Mouse (Mus musculus) forebrain, embryonic 10.5 days (tissue): ENCODE measurements around the gene Casp8. TPM values are rescaled to one million over a fixed set of nuclear protein-coding genes. Genes with fewer than 3 reads are reported as not detected.
"Not testable (repeated sequence)": the region's sequence is repeated elsewhere in the genome, so short reads cannot be mapped to it uniquely, and the experiment has no call there.

Experiments
- DNase-seq: peaks from one replicate; pipeline ENCODE4 v3.0.0-alpha.2; 2017; ENCODE audit warnings: low spot score; ENCODE audit errors: extremely low spot score
- H3K27ac ChIP-seq: fragments of 300-500 bp; sonication (generic); 2 replicates; pipeline ENCODE4 v1.5.1; 2016; ENCODE audit warnings: mild to moderate bottlenecking
- H3K27me3 ChIP-seq: fragments of 300-500 bp; sonication (generic); 2 replicates; pipeline ENCODE4 v1.6.1; 2016; ENCODE audit warnings: mild to moderate bottlenecking; ENCODE audit not compliant: poor library complexity, severe bottlenecking
- H3K36me3 ChIP-seq: fragments of 300-500 bp; sonication (generic); replicated peaks from 2 replicates; pipeline ENCODE4 v1.6.1; 2016; ENCODE audit warnings: mild to moderate bottlenecking, moderate library complexity
- H3K4me1 ChIP-seq: fragments of 300-500 bp; sonication (generic); 2 replicates; pipeline ENCODE4 v1.6.1; 2016
- H3K4me3 ChIP-seq: fragments of 300-500 bp; sonication (generic); 2 replicates; pipeline ENCODE4 v1.5.1; 2016; ENCODE audit warnings: mild to moderate bottlenecking, moderate library complexity
- H3K9me3 ChIP-seq: fragments of 300-500 bp; sonication (generic); 2 replicates; pipeline ENCODE4 v1.6.1; 2016; ENCODE audit warnings: mild to moderate bottlenecking, moderate library complexity
- WGBS: fragments of 180-500 bp; shearing (Covaris S2); methylation state at CpG from one replicate; pipeline ENCODE4 v1.1.7; 2016; 5-methylcytosine and 5-hydroxymethylcytosine counted together
- polyA plus RNA-seq: library from polyadenylated mRNA; unstranded; fragments of >200 nt; fragmentation: Nextera tagmentation; extraction: Ambion mirVana; gene quantifications from 2 replicates; pipeline ENCODE4 v1.2.1, GENCODE M21; 2016

Casp8 gene
- polyA plus RNA-seq, 1 experiment from 2014 or later = 10.8 TPM

- no peaks in the 10 kb centered on the region for H3K27me3 ChIP-seq
- 93% methylated on average over 5 of the region's 5 CpGs for WGBS
- no peaks in the 10 kb centered on the region for H3K36me3 ChIP-seq
- no peaks in the 10 kb centered on the region for H3K4me1 ChIP-seq
- no peaks in the 10 kb centered on the region for H3K9me3 ChIP-seq
- H3K4me3 ChIP-seq = no peak overlapping the region
- no peak overlapping the region for H3K27ac ChIP-seq
- no peak for DNase-seq
Observed at GRCm38 (mm10) chr1:58775361-58775760, 19.8 kb upstream of the Casp8 start.

GRCm38 (mm10) chr1:58777583-58777982, 17.6 kb upstream of the Casp8 start:
- H3K36me3 ChIP-seq = no peaks in the 10 kb centered on the region
- H3K4me3 ChIP-seq = no peak overlapping the region
- no peaks in the 10 kb centered on the region for H3K4me1 ChIP-seq
- no peaks in the 10 kb centered on the region for H3K27me3 ChIP-seq
- WGBS = 91% methylated on average over 1 of the region's 1 CpGs
- H3K27ac ChIP-seq = no peak overlapping the region
- DNase-seq = no peak
- no peaks in the 10 kb centered on the region for H3K9me3 ChIP-seq

GRCm38 (mm10) chr1:58778226-58778625, 16.9 kb upstream of the Casp8 start:
- no peak overlapping the region for H3K27ac ChIP-seq
- no peaks in the 10 kb centered on the region for H3K9me3 ChIP-seq
- no peaks in the 10 kb centered on the region for H3K27me3 ChIP-seq
- H3K4me3 ChIP-seq = no peak overlapping the region
- DNase-seq = no peak
- no peaks in the 10 kb centered on the region for H3K4me1 ChIP-seq
- WGBS = 37% methylated on average over 1 of the region's 1 CpGs
- no peaks in the 10 kb centered on the region for H3K36me3 ChIP-seq

- Histone ChIP-seq H3K36me3 (no peaks in the 10 kb centered on the region), H3K4me3 (no peak overlapping the region), H3K9me3 (no peaks in the 10 kb centered on the region), H3K27me3 (no peaks in the 10 kb centered on the region), H3K4me1 (no peaks in the 10 kb centered on the region), H3K27ac (no peak overlapping the region)
- 95% methylated on average over 2 of the region's 2 CpGs for WGBS
- DNase-seq = no peak
Observed at GRCm38 (mm10) chr1:58786276-58786675, 8.9 kb upstream of the Casp8 start.

GRCm38 (mm10) chr1:58788410-58788809, 6.8 kb upstream of the Casp8 start:
- DNase-seq = no peak
- 96% methylated on average over 4 of the region's 4 CpGs for WGBS
- Histone ChIP-seq H3K4me3 (no peak overlapping the region), H3K27me3 (no peaks in the 10 kb centered on the region), H3K36me3 (no peaks in the 10 kb centered on the region), H3K27ac (no peak overlapping the region), H3K4me1 (no peaks in the 10 kb centered on the region), H3K9me3 (no peaks in the 10 kb centered on the region)

GRCm38 (mm10) chr1:58794705-58795104, 469 bp upstream of the Casp8 start:
- Histone ChIP-seq H3K27ac (no peak overlapping the region), H3K27me3 (peaks cover 17% of the 10 kb centered on the region), H3K4me1 (peaks cover 20% of the 10 kb centered on the region), H3K36me3 (0 out of 2 replicates have a peak, but pooled peaks cover 3% of the 10 kb centered on the region), H3K9me3 (no peaks in the 10 kb centered on the region), H3K4me3 (peak overlapping the region; percentile 64; the same call in 1 of the 2 replicates)
- DNase-seq = no peak
- 56% methylated on average over 2 of the region's 2 CpGs for WGBS

- H3K27me3 ChIP-seq = peaks cover 17% of the 10 kb centered on the region
- H3K4me3 ChIP-seq = peak overlapping the region; percentile 64
- 6% methylated on average over 3 of the region's 3 CpGs for WGBS
- peak overlapping the region; percentile 83 for H3K27ac ChIP-seq
- 0 out of 2 replicates have a peak, but pooled peaks cover 3% of the 10 kb centered on the region for H3K36me3 ChIP-seq
- H3K4me1 ChIP-seq = peaks cover 20% of the 10 kb centered on the region
- DNase-seq = no peak
- no peaks in the 10 kb centered on the region for H3K9me3 ChIP-seq
Observed at GRCm38 (mm10) chr1:58796059-58796363, 837 bp downstream of the Casp8 start.

- no peak for DNase-seq
- Histone ChIP-seq H3K27ac (no peak overlapping the region), H3K36me3 (0 out of 2 replicates have a peak, but pooled peaks cover 3% of the 10 kb centered on the region), H3K27me3 (peaks cover 17% of the 10 kb centered on the region), H3K4me3 (no peak overlapping the region), H3K9me3 (no peaks in the 10 kb centered on the region), H3K4me1 (peaks cover 20% of the 10 kb centered on the region)
- WGBS = 74% methylated on average over 4 of the region's 4 CpGs
Observed at GRCm38 (mm10) chr1:58796853-58797252, 1.7 kb downstream of the Casp8 start.

GRCm38 (mm10) chr1:58797370-58797769, 2.2 kb downstream of the Casp8 start:
- no peak for DNase-seq
- Histone ChIP-seq H3K4me1 (peaks cover 20% of the 10 kb centered on the region), H3K27me3 (peaks cover 17% of the 10 kb centered on the region), H3K9me3 (no peaks in the 10 kb centered on the region), H3K4me3 (no peak overlapping the region), H3K27ac (no peak overlapping the region), H3K36me3 (0 out of 2 replicates have a peak, but pooled peaks cover 3% of the 10 kb centered on the region)
- 86% methylated on average over 2 of the region's 2 CpGs for WGBS

GRCm38 (mm10) chr1:58798911-58799310, 3.7 kb downstream of the Casp8 start:
- Histone ChIP-seq H3K4me3 (no peak overlapping the region), H3K27me3 (peaks cover 17% of the 10 kb centered on the region), H3K27ac (no peak overlapping the region), H3K9me3 (no peaks in the 10 kb centered on the region), H3K4me1 (peaks cover 20% of the 10 kb centered on the region), H3K36me3 (0 out of 2 replicates have a peak, but pooled peaks cover 3% of the 10 kb centered on the region)
- WGBS = 96% methylated on average over 4 of the region's 4 CpGs
- DNase-seq = no peak

- H3K9me3 ChIP-seq, H3K36me3 ChIP-seq, H3K4me3 ChIP-seq, H3K27me3 ChIP-seq, H3K27ac ChIP-seq, DNase-seq: not testable (repeated sequence)
- 81% methylated on average over 7 of the region's 7 CpGs for WGBS
- peaks cover 13% of the 10 kb centered on the region for H3K4me1 ChIP-seq
Observed at GRCm38 (mm10) chr1:58800644-58801043, 5.5 kb downstream of the Casp8 start.

- Histone ChIP-seq H3K9me3 (no peaks in the 10 kb centered on the region), H3K36me3 (0 out of 2 replicates have a peak, but pooled peaks cover 3% of the 10 kb centered on the region), H3K27ac (no peak overlapping the region), H3K4me1 (peaks cover 6% of the 10 kb centered on the region; the same call in 1 of the 2 replicates), H3K27me3 (no peaks in the 10 kb centered on the region), H3K4me3 (no peak overlapping the region)
- WGBS = 93% methylated on average over 8 of the region's 8 CpGs
- no peak for DNase-seq
Observed at GRCm38 (mm10) chr1:58801558-58802285, 6.5 kb downstream of the Casp8 start.

- Histone ChIP-seq H3K9me3 (no peaks in the 10 kb centered on the region), H3K27ac (no peak overlapping the region), H3K27me3 (no peaks in the 10 kb centered on the region), H3K4me1 (no peaks in the 10 kb centered on the region), H3K4me3 (no peak overlapping the region), H3K36me3 (0 out of 2 replicates have a peak, but pooled peaks cover 3% of the 10 kb centered on the region)
- WGBS = 89% methylated on average over 18 of the region's 18 CpGs
- no peak for DNase-seq
Observed at GRCm38 (mm10) chr1:58802322-58803273, 7.4 kb downstream of the Casp8 start.
